Mouse (Mus musculus) heart, adult 18-20 months (tissue): Measurements from ENCODE around the gene Slc38a2. TPM values are rescaled to one million over a fixed set of nuclear protein-coding genes. Genes with fewer than 3 reads are reported as not detected.
A peak's percentile ranks its signal among the peaks of the same experiment; 100 is the strongest.

Source experiments
- DNase-seq, 2 experiments: peaks; one replicate each; pipeline ENCODE4 v3.0.0; 2021 to 2022; ENCODE audit warnings: mixed read lengths in 1 of 2
- total RNA-seq, 2 experiments: library from RNA; stranded (reverse); gene quantifications; 2 replicates each; pipeline ENCODE4 v1.2.3; 2021

The Slc38a2 gene
- total RNA-seq, 2 experiments from 2014 or later: 194 to 206 TPM

GRCm38 (mm10) chr15:96696486-96697284 lies 2.8 kb downstream of the Slc38a2 start:
- peak; percentile 32 to 55 for DNase-seq

- peak; percentile 75 to 76 for DNase-seq
Observed at GRCm38 (mm10) chr15:96695455-96696421, 3.8 kb downstream of the Slc38a2 start.

- DNase-seq: no peak
Observed at GRCm38 (mm10) chr15:96694988-96695387, 4.5 kb downstream of the Slc38a2 start.

- DNase-seq: peak; percentile 44 to 53
Observed at GRCm38 (mm10) chr15:96693688-96694087, 5.8 kb downstream of the Slc38a2 start.

GRCm38 (mm10) chr15:96692401-96692800 lies 7.1 kb downstream of the Slc38a2 start:
- DNase-seq: no peak

- DNase-seq: no peak
Observed at GRCm38 (mm10) chr15:96691381-96691780, 8.1 kb downstream of the Slc38a2 start.

- DNase-seq: no peak
Observed at GRCm38 (mm10) chr15:96690829-96691228, 8.7 kb downstream of the Slc38a2 start.

- DNase-seq: no peak
Observed at GRCm38 (mm10) chr15:96689919-96690318, 9.6 kb downstream of the Slc38a2 start.

GRCm38 (mm10) chr15:96688784-96689318 lies 10.7 kb downstream of the Slc38a2 start:
- no peak for DNase-seq

- DNase-seq: no peak
Observed at GRCm38 (mm10) chr15:96688036-96688435, 11.5 kb downstream of the Slc38a2 start.

- no peak for DNase-seq
Observed at GRCm38 (mm10) chr15:96687366-96687765, 12.2 kb downstream of the Slc38a2 start.

- DNase-seq: no peak
Observed at GRCm38 (mm10) chr15:96686201-96687159, 13.1 kb downstream of the Slc38a2 start.

GRCm38 (mm10) chr15:96685273-96685672 lies 14.3 kb downstream of the Slc38a2 start:
- DNase-seq: no peak

- DNase-seq: peak; percentile 55
Observed at GRCm38 (mm10) chr15:96684132-96684830, 15.2 kb downstream of the Slc38a2 start.

GRCm38 (mm10) chr15:96678871-96679773 lies 20.4 kb downstream of the Slc38a2 start:
- DNase-seq: no peak

GRCm38 (mm10) chr15:96676518-96676917 lies 23.0 kb downstream of the Slc38a2 start:
- peak in 1 of 2 experiments; percentile 57 for DNase-seq

GRCm38 (mm10) chr15:96675744-96676143 lies 23.8 kb downstream of the Slc38a2 start:
- DNase-seq: no peak

- no peak for DNase-seq
Observed at GRCm38 (mm10) chr15:96675055-96675454, 24.5 kb downstream of the Slc38a2 start.

- no peak for DNase-seq
Observed at GRCm38 (mm10) chr15:96674089-96674488, 25.4 kb downstream of the Slc38a2 start.

- no peak for DNase-seq
Observed at GRCm38 (mm10) chr15:96669721-96670120, 29.8 kb downstream of the Slc38a2 start.
